Mouse (Mus musculus) heart, postnatal 0 days (tissue): ENCODE results near the gene Dennd6b. TPM values are rescaled to one million over a fixed set of nuclear protein-coding genes. Genes with fewer than 3 reads are reported as not detected.

Source experiments
- ATAC-seq: fragments of 200-750 bp; cut with Nextera tagmentation; 2 replicates; pipeline ENCODE4 v1.8.0; 2017; ENCODE audit warnings: low read depth, moderate number of reproducible peaks, moderate library complexity; ENCODE audit not compliant: insufficient read depth
- DNase-seq: peaks from one replicate; pipeline ENCODE4 v3.0.0-alpha.2; 2016; ENCODE audit warnings: low spot score
- H3K27ac ChIP-seq: fragments of 300-500 bp; sonication (generic); 2 replicates; pipeline ENCODE4 v1.5.1; 2014; ENCODE audit warnings: low read depth, mild to moderate bottlenecking
- H3K27me3 ChIP-seq: fragments of 300-500 bp; sonication (generic); 2 replicates; pipeline ENCODE4 v1.6.1; 2014; ENCODE audit warnings: low read length, mixed read lengths; ENCODE audit not compliant: control insufficient read depth, insufficient read depth
- H3K36me3 ChIP-seq: fragments of 300-500 bp; sonication (generic); replicated peaks from 2 replicates; pipeline ENCODE4 v1.6.1; 2014; ENCODE audit warnings: low read length, mixed read lengths; ENCODE audit not compliant: control insufficient read depth, insufficient read depth
- H3K4me1 ChIP-seq: fragments of 300-500 bp; sonication (generic); 2 replicates; pipeline ENCODE4 v1.6.1; 2014; ENCODE audit warnings: antibody characterized with exemption; ENCODE audit not compliant: control insufficient read depth, insufficient read depth
- H3K4me2 ChIP-seq: fragments of 300-500 bp; sonication (generic); 2 replicates; pipeline ENCODE4 v1.6.1; 2014; ENCODE audit warnings: low read depth, mild to moderate bottlenecking, low read length, moderate library complexity
- H3K4me3 ChIP-seq: fragments of 300-500 bp; sonication (generic); 2 replicates; pipeline ENCODE4 v1.5.1; 2014; ENCODE audit warnings: low read depth, low read length
- H3K9ac ChIP-seq: fragments of 300-500 bp; sonication (generic); replicated peaks from 2 replicates; pipeline ENCODE4 v1.6.1; 2014; ENCODE audit warnings: low read depth, low read length, mixed read lengths
- H3K9me3 ChIP-seq: fragments of 300-500 bp; sonication (generic); replicated peaks from 2 replicates; pipeline ENCODE4 v1.6.1; 2016; ENCODE audit warnings: low read length; ENCODE audit not compliant: control insufficient read depth
- CTCF ChIP-seq: IDR thresholded peaks from 2 replicates; pipeline ENCODE4 v1.5.1; 2016; ENCODE audit warnings: antibody characterized with exemption, control low read depth, low read depth
- EP300 ChIP-seq: IDR thresholded peaks from 2 replicates; pipeline ENCODE4 v1.6.1; 2016; ENCODE audit warnings: antibody characterized with exemption, low read depth
- WGBS: fragments of 180-500 bp; shearing (Covaris S2); extraction: QIAGEN DNeasy Blood & Tissue Kit; methylation state at CpG from one replicate; pipeline ENCODE4 v1.1.7; 2014; 5-methylcytosine and 5-hydroxymethylcytosine counted together
- microRNA-seq: library from miRNA; unstranded; fragments of <30 nt; microRNA quantifications from one replicate; pipeline ENCODE4, GENCODE M21; 2016
- polyA plus RNA-seq: library from polyadenylated mRNA; unstranded; fragments of >200 nt; fragmentation: Nextera tagmentation; extraction: Ambion mirVana; gene quantifications from 2 replicates; pipeline ENCODE4 v1.2.1, GENCODE M21; 2015
- total RNA-seq: library from RNA; depleted of rRNA; stranded (reverse); fragments of >200 nt; gene quantifications from 2 replicates; pipeline ENCODE4 v1.2.3, GENCODE M21; 2014; ENCODE audit warnings: low replicate concordance; rRNA removed

Dennd6b gene
- total and polyA plus RNA-seq, 2 experiments from 2014 or later: 14.5 to 15.2 TPM

- H3K4me3 ChIP-seq: no peak overlapping the region
- no peak for ATAC-seq
Observed at GRCm38 (mm10) chr15:89138046-89138405, 58.3 kb downstream of the Dennd6b start.

DNA sequence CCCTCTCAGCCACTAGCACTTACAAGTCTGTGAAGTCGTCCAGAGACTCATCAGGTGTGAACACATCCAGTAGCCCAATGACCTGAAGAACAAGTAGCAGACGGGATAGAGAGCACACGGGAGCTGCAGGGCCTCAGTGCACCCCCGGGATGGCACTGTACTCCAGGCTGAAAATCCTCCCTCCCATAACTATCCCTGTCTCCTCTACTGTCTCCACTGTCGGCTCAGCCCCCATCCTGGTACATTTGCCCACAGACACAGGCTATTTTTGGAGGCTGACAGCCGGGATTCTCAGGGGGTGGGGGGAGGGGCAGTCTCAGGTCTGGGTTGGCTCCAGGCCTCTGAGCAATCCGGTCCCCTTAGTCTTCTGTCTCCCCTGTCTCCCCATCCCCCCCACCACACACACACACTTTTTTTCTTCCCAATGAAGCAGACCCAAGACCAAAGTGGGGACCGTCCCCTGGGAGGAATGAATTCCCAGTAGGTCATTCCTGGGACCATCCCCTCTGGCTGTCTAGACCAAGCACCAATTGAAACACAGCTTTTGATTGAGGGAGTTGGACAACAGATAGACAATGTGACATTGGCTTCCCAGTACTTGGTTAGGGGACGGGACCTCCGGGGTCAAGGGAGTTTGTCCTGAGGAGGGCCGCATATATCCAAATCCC lies 58.8 kb downstream of the Dennd6b start:
- ATAC-seq (peak; percentile 61), DNase-seq (peak; percentile 56)
- TF ChIP-seq CTCF (no peak), EP300 (no peak)
- peaks cover 6% of the 10 kb centered on the region; the same call in 1 of the 2 replicates for H3K4me1 ChIP-seq
- peaks cover 9% of the 10 kb centered on the region; the same call in 1 of the 2 replicates for H3K27me3 ChIP-seq
- no peaks in the 10 kb centered on the region for H3K9me3 ChIP-seq
- peak overlapping the region; percentile 41 for H3K4me2 ChIP-seq
- no peak overlapping the region; the same call in 1 of the 2 replicates for H3K27ac ChIP-seq
- 0 out of 2 replicates have a peak, but pooled peaks cover 1% of the 10 kb centered on the region for H3K36me3 ChIP-seq
- no peak overlapping the region for H3K9ac ChIP-seq
- no peak overlapping the region for H3K4me3 ChIP-seq
- WGBS: 31% methylated on average over 11 of the region's 11 CpGs

More at GRCm38 (mm10) chr15:89138046-89138405, 58.3 kb downstream of the Dennd6b start:
- TF ChIP-seq EP300 (no peak), CTCF (no peak)
- Histone ChIP-seq H3K4me1 (peaks cover 6% of the 10 kb centered on the region; the same call in 1 of the 2 replicates), H3K4me2 (no peak overlapping the region), H3K27me3 (peaks cover 9% of the 10 kb centered on the region; the same call in 1 of the 2 replicates), H3K9me3 (no peaks in the 10 kb centered on the region), H3K36me3 (no peaks in the 10 kb centered on the region), H3K9ac (no peak overlapping the region), H3K27ac (no peak overlapping the region)
- no peak for DNase-seq
- WGBS: 74% methylated on average over 7 of the region's 7 CpGs

- TF ChIP-seq CTCF (no peak), EP300 (no peak)
- Histone ChIP-seq H3K4me2 (no peak overlapping the region), H3K4me1 (peaks cover 6% of the 10 kb centered on the region; the same call in 1 of the 2 replicates), H3K36me3 (0 out of 2 replicates have a peak, but pooled peaks cover 10% of the 10 kb centered on the region), H3K4me3 (no peak overlapping the region), H3K9ac (no peak overlapping the region), H3K27ac (no peak overlapping the region), H3K9me3 (no peaks in the 10 kb centered on the region), H3K27me3 (peaks cover 5% of the 10 kb centered on the region; the same call in 1 of the 2 replicates)
- DNase-seq (no peak), ATAC-seq (no peak)
- whole genome bisulfite sequencing: 99% methylated on average over 4 of the region's 5 CpGs
Observed at GRCm38 (mm10) chr15:89136461-89137155, 59.7 kb downstream of the Dennd6b start.

Small RNA genes lying within 50 kb of the gene (microRNA-seq; reads per million reads assigned to microRNA genes)
- gene Mir6958 (3.7 reads per million, percentile 17 among the genes with 10 or more reads in this experiment), gene Mir7118 (not detected)

Other genes starting within 250 kb of the Dennd6b start
- gene Ttll8, start 242.1 kb downstream of the Dennd6b start, total RNA-seq: not detected in 2 replicates
- not detected in 2 replicates for gene Ttll8, start 242.1 kb downstream of the Dennd6b start, polyA plus RNA-seq
- gene Mlc1, start 217.5 kb downstream of the Dennd6b start, total RNA-seq: not detected in 2 replicates
- 0.04 TPM in 1 of 2 replicates, not detected in the other for gene Mlc1, start 217.5 kb downstream of the Dennd6b start, polyA plus RNA-seq
- gene Mov10l1, start 213.6 kb downstream of the Dennd6b start, total RNA-seq: 74.3 and 85.9 TPM in 2 replicates
- gene Mov10l1, start 213.6 kb downstream of the Dennd6b start, polyA plus RNA-seq: 114 and 124 TPM in 2 replicates
- 0.70 TPM in 1 of 2 replicates, not detected in the other for gene Panx2, start 136.8 kb downstream of the Dennd6b start, total RNA-seq
- gene Panx2, start 136.8 kb downstream of the Dennd6b start, polyA plus RNA-seq: 0.93 and 1.0 TPM in 2 replicates
- 59.2 and 61.2 TPM in 2 replicates for gene Trabd, start 121.4 kb downstream of the Dennd6b start, total RNA-seq
- gene Trabd, start 121.4 kb downstream of the Dennd6b start, polyA plus RNA-seq: 46.6 and 46.7 TPM in 2 replicates
- gene Selenoo, start 107.4 kb downstream of the Dennd6b start, total RNA-seq: 35.4 and 39.1 TPM in 2 replicates
- 10.3 and 11.3 TPM in 2 replicates for gene Selenoo, start 107.4 kb downstream of the Dennd6b start, polyA plus RNA-seq
- 17.2 and 26.9 TPM in 2 replicates for gene Tubgcp6, start 73.4 kb downstream of the Dennd6b start, total RNA-seq
- gene Tubgcp6, start 73.4 kb downstream of the Dennd6b start, polyA plus RNA-seq: 4.4 and 5.1 TPM in 2 replicates
- 14.9 and 17.4 TPM in 2 replicates for gene Hdac10, start 67.8 kb downstream of the Dennd6b start, total RNA-seq
- 10.7 and 10.8 TPM in 2 replicates for gene Hdac10, start 67.8 kb downstream of the Dennd6b start, polyA plus RNA-seq
- gene Mapk12, start 55.8 kb downstream of the Dennd6b start, total RNA-seq: 7.1 and 55.2 TPM in 2 replicates
- 18.6 and 18.9 TPM in 2 replicates for gene Mapk12, start 55.8 kb downstream of the Dennd6b start, polyA plus RNA-seq
- gene Mapk11, start 46.9 kb downstream of the Dennd6b start, total RNA-seq: 1.0 and 4.9 TPM in 2 replicates
- gene Mapk11, start 46.9 kb downstream of the Dennd6b start, polyA plus RNA-seq: 2.5 and 2.6 TPM in 2 replicates
- 153 and 199 TPM in 2 replicates for gene Plxnb2, start 15.7 kb downstream of the Dennd6b start, total RNA-seq
- gene Plxnb2, start 15.7 kb downstream of the Dennd6b start, polyA plus RNA-seq: 51.6 and 54.5 TPM in 2 replicates
- 65.1 and 98.4 TPM in 2 replicates for gene Ppp6r2, start 15.1 kb upstream of the Dennd6b start, total RNA-seq
- 27.4 and 27.7 TPM in 2 replicates for gene Ppp6r2, start 15.1 kb upstream of the Dennd6b start, polyA plus RNA-seq
- gene Sbf1, start 118.8 kb upstream of the Dennd6b start, total RNA-seq: 113 and 147 TPM in 2 replicates
- 17.7 and 25.6 TPM in 2 replicates for gene Sbf1, start 118.8 kb upstream of the Dennd6b start, polyA plus RNA-seq
- not detected in 2 replicates for gene Adm2, start 126.2 kb upstream of the Dennd6b start, total RNA-seq
- gene Adm2, start 126.2 kb upstream of the Dennd6b start, polyA plus RNA-seq: not detected in 2 replicates
- gene Miox, start 137.9 kb upstream of the Dennd6b start, total RNA-seq: not detected in 2 replicates
- not detected in 2 replicates for gene Miox, start 137.9 kb upstream of the Dennd6b start, polyA plus RNA-seq
- gene Lmf2, start 159.2 kb upstream of the Dennd6b start, total RNA-seq: 26.9 and 33.5 TPM in 2 replicates
- 31.4 and 33.3 TPM in 2 replicates for gene Lmf2, start 159.2 kb upstream of the Dennd6b start, polyA plus RNA-seq
- gene Ncaph2, start 159.2 kb upstream of the Dennd6b start, total RNA-seq: 83.8 and 136 TPM in 2 replicates
- 59.4 and 64.3 TPM in 2 replicates for gene Ncaph2, start 159.2 kb upstream of the Dennd6b start, polyA plus RNA-seq
- 29.0 and 30.6 TPM in 2 replicates for gene Sco2, start 177.3 kb upstream of the Dennd6b start, total RNA-seq
- 8.1 and 9.4 TPM in 2 replicates for gene Sco2, start 177.3 kb upstream of the Dennd6b start, polyA plus RNA-seq
- gene Tymp, start 180.5 kb upstream of the Dennd6b start, total RNA-seq: 1.6 and 7.2 TPM in 2 replicates
- gene Tymp, start 180.5 kb upstream of the Dennd6b start, polyA plus RNA-seq: 1.3 and 1.4 TPM in 2 replicates
- 0.46 TPM in 1 of 2 replicates, not detected in the other for gene Odf3b, start 182.8 kb upstream of the Dennd6b start, total RNA-seq
- 0.67 and 1.7 TPM in 2 replicates for gene Odf3b, start 182.8 kb upstream of the Dennd6b start, polyA plus RNA-seq
- gene Klhdc7b, start 188.4 kb upstream of the Dennd6b start, total RNA-seq: not detected in 2 replicates
- not detected in 2 replicates for gene Klhdc7b, start 188.4 kb upstream of the Dennd6b start, polyA plus RNA-seq
- not detected in 2 replicates for gene Syce3, start 214.0 kb upstream of the Dennd6b start, total RNA-seq
- not detected in 2 replicates for gene Syce3, start 214.0 kb upstream of the Dennd6b start, polyA plus RNA-seq
- gene Cpt1b, start 229.4 kb upstream of the Dennd6b start, total RNA-seq: 600 and 674 TPM in 2 replicates
- 400 and 412 TPM in 2 replicates for gene Cpt1b, start 229.4 kb upstream of the Dennd6b start, polyA plus RNA-seq
- gene C730034F03Rik, start 233.1 kb upstream of the Dennd6b start, total RNA-seq: 0.12 TPM in 1 of 2 replicates, not detected in the other
- 2.0 and 2.4 TPM in 2 replicates for gene C730034F03Rik, start 233.1 kb upstream of the Dennd6b start, polyA plus RNA-seq
- gene Gm44502, start 233.2 kb upstream of the Dennd6b start, total RNA-seq: 0.08 and 2.4 TPM in 2 replicates
- gene Gm44502, start 233.2 kb upstream of the Dennd6b start, polyA plus RNA-seq: 0.80 and 0.82 TPM in 2 replicates
- gene Chkb, start 233.4 kb upstream of the Dennd6b start, total RNA-seq: 64.5 and 78.3 TPM in 2 replicates
- gene Chkb, start 233.4 kb upstream of the Dennd6b start, polyA plus RNA-seq: 130 and 142 TPM in 2 replicates